Mouse (Mus musculus) limb, embryonic 14.5 days (tissue): ENCODE data around the gene Ttf1. TPM values are rescaled to one million over a fixed set of nuclear protein-coding genes. Genes with fewer than 3 reads are reported as not detected.

Experiments
- ATAC-seq: fragments of 200-750 bp; cut with Nextera tagmentation; 2 replicates; pipeline ENCODE4 v1.8.0; 2017; ENCODE audit warnings: low read depth, moderate number of reproducible peaks, moderate TSS enrichment; ENCODE audit not compliant: low FRiP score
- DNase-seq: peaks from one replicate; pipeline ENCODE4 v3.0.0-alpha.2; 2015; ENCODE audit warnings: low spot score
- H3K27ac ChIP-seq: fragments of 300-500 bp; sonication (generic); replicated peaks from 2 replicates; pipeline ENCODE4 v1.5.1; 2014; ENCODE audit warnings: low read depth, mild to moderate bottlenecking, low read length, moderate library complexity, mixed read lengths
- H3K27me3 ChIP-seq: fragments of 300-500 bp; sonication (generic); 2 replicates; pipeline ENCODE4 v1.6.1; 2014; ENCODE audit warnings: low read length, mixed read lengths; ENCODE audit not compliant: control insufficient read depth, insufficient read depth
- H3K36me3 ChIP-seq: fragments of 300-500 bp; sonication (generic); 2 replicates; pipeline ENCODE4 v1.6.1; 2014; ENCODE audit warnings: mild to moderate bottlenecking, low read length, moderate library complexity, mixed read lengths; ENCODE audit not compliant: control insufficient read depth, insufficient read depth
- H3K4me1 ChIP-seq: fragments of 300-500 bp; sonication (generic); 2 replicates; pipeline ENCODE4 v1.6.1; 2014; ENCODE audit warnings: antibody characterized with exemption, low read length, mixed read lengths; ENCODE audit not compliant: control insufficient read depth, insufficient read depth
- H3K4me2 ChIP-seq: fragments of 300-500 bp; sonication (generic); replicated peaks from 2 replicates; pipeline ENCODE4 v1.6.1; 2014; ENCODE audit warnings: low read depth, mild to moderate bottlenecking, low read length, moderate library complexity; ENCODE audit not compliant: severe bottlenecking
- H3K4me3 ChIP-seq: fragments of 300-500 bp; sonication (generic); replicated peaks from 2 replicates; pipeline ENCODE4 v1.5.1; 2014; ENCODE audit warnings: low read length
- H3K9ac ChIP-seq: fragments of 300-500 bp; sonication (generic); 2 replicates; pipeline ENCODE4 v1.6.1; 2014; ENCODE audit warnings: mild to moderate bottlenecking, low read depth, low read length, moderate library complexity; ENCODE audit not compliant: severe bottlenecking
- H3K9me3 ChIP-seq: fragments of 300-500 bp; sonication (generic); 2 replicates; pipeline ENCODE4 v1.6.1; 2016; ENCODE audit warnings: low read length; ENCODE audit not compliant: control insufficient read depth
- POLR2A ChIP-seq: fragments of 200-500 bp; IDR thresholded peaks from 2 replicates; pipeline ENCODE4 v1.8.0; 2012; ENCODE audit warnings: inconsistent platforms, mild to moderate bottlenecking, moderate library complexity, borderline replicate concordance; ENCODE audit not compliant: insufficient read depth, insufficient read length; ENCODE audit errors: extremely low read depth
- WGBS: fragments of 180-500 bp; shearing (Covaris S2); extraction: QIAGEN DNeasy Blood & Tissue Kit; methylation state at CpG from one replicate; pipeline ENCODE4 v1.1.7; 2014; 5-methylcytosine and 5-hydroxymethylcytosine counted together
- polyA plus RNA-seq, 2 experiments: library from polyadenylated mRNA; depleted of rRNA in 1 of 2; stranded (reverse) in 1 of 2; unstranded in 1 of 2; fragments of >200 nt; fragmentation: Nextera tagmentation in 1 of 2; extraction: Ambion mirVana in 1 of 2; gene quantifications; 2 replicates each; pipeline versions ENCODE4 v1.2.1 to v1.2.3; 2012 to 2014

The Ttf1 gene
- polyA plus RNA-seq, 2 experiments, result 8.2 to 13.4 TPM

GRCm38 (mm10) chr2:29130118-29130899 lies 70.2 kb downstream of the Ttf1 start:
- H3K27ac ChIP-seq, result no peak overlapping the region
- no peaks in the 10 kb centered on the region for H3K9me3 ChIP-seq
- no peak overlapping the region for H3K4me3 ChIP-seq
- peaks cover 10% of the 10 kb centered on the region for H3K4me1 ChIP-seq
- no peak overlapping the region for H3K4me2 ChIP-seq
- ATAC-seq (no peak), DNase-seq (no peak)
- H3K9ac ChIP-seq, result no peak overlapping the region
- H3K36me3 ChIP-seq, result peaks cover 62% of the 10 kb centered on the region
- TF ChIP-seq POLR2A, result no peak
- H3K27me3 ChIP-seq, result no peaks in the 10 kb centered on the region
- 95% methylated on average over 7 of the region's 7 CpGs for WGBS

GRCm38 (mm10) chr2:29135161-29135560 lies 75.1 kb downstream of the Ttf1 start:
- H3K9ac ChIP-seq, result no peak overlapping the region
- H3K27me3 ChIP-seq, result no peaks in the 10 kb centered on the region
- H3K9me3 ChIP-seq, result no peaks in the 10 kb centered on the region
- H3K4me3 ChIP-seq, result no peak overlapping the region
- H3K27ac ChIP-seq, result no peak overlapping the region
- ATAC-seq (no peak), DNase-seq (no peak)
- H3K36me3 ChIP-seq, result peaks cover 66% of the 10 kb centered on the region
- H3K4me2 ChIP-seq, result no peak overlapping the region
- H3K4me1 ChIP-seq, result no peaks in the 10 kb centered on the region
- TF ChIP-seq POLR2A, result no peak

Other genes with a start within 250 kb of the Ttf1 start
- 15.6 and 16.2 TPM in 2 replicates for gene Gtf3c4, start 219.9 kb upstream of the Ttf1 start, polyA plus RNA-seq (2012; rRNA removed)
- 20.9 and 23.7 TPM in 2 replicates for gene Gtf3c4, start 219.9 kb upstream of the Ttf1 start, polyA plus RNA-seq (2014; fragmentation: Nextera tagmentation; extraction: Ambion mirVana)
- 12.9 and 13.1 TPM in 2 replicates for gene Ddx31, start 219.9 kb upstream of the Ttf1 start, polyA plus RNA-seq (2012; rRNA removed)
- 13.3 and 15.1 TPM in 2 replicates for gene Ddx31, start 219.9 kb upstream of the Ttf1 start, polyA plus RNA-seq (2014; fragmentation: Nextera tagmentation; extraction: Ambion mirVana)
- gene Barhl1, start 143.6 kb upstream of the Ttf1 start, polyA plus RNA-seq (2012; rRNA removed), result 0.13 and 0.54 TPM in 2 replicates
- gene Barhl1, start 143.6 kb upstream of the Ttf1 start, polyA plus RNA-seq (2014; fragmentation: Nextera tagmentation; extraction: Ambion mirVana), result not detected in 2 replicates
- gene Cfap77, start 5.2 kb upstream of the Ttf1 start, polyA plus RNA-seq (2012; rRNA removed), result 0.60 and 0.88 TPM in 2 replicates
- 0.29 and 0.39 TPM in 2 replicates for gene Cfap77, start 5.2 kb upstream of the Ttf1 start, polyA plus RNA-seq (2014; fragmentation: Nextera tagmentation; extraction: Ambion mirVana)
- gene Setx, start 63.9 kb downstream of the Ttf1 start, polyA plus RNA-seq (2012; rRNA removed), result 8.9 and 10.0 TPM in 2 replicates
- 10.0 and 13.2 TPM in 2 replicates for gene Setx, start 63.9 kb downstream of the Ttf1 start, polyA plus RNA-seq (2014; fragmentation: Nextera tagmentation; extraction: Ambion mirVana)
- gene Ntng2, start 192.7 kb downstream of the Ttf1 start, polyA plus RNA-seq (2012; rRNA removed), result 3.3 and 3.8 TPM in 2 replicates
- gene Ntng2, start 192.7 kb downstream of the Ttf1 start, polyA plus RNA-seq (2014; fragmentation: Nextera tagmentation; extraction: Ambion mirVana), result 0.26 and 1.00 TPM in 2 replicates